Mouse (Mus musculus) CH12.LX (cell line): ENCODE results near the gene Asz1. TPM values are rescaled to one million over a fixed set of nuclear protein-coding genes. Genes with fewer than 3 reads are reported as not detected.

Experiments
- DNase-seq: peaks from one replicate; pipeline ENCODE4 v3.0.0-alpha.2; 2013; ENCODE audit errors: extremely low read depth
- H3K27ac ChIP-seq: 2 replicates; pipeline ENCODE4 v1.5.1; 2012; ENCODE audit warnings: low read depth, mild to moderate bottlenecking, control low read depth, moderate library complexity; ENCODE audit not compliant: insufficient read depth
- H3K27me3 ChIP-seq: replicated peaks from 2 replicates; pipeline ENCODE3; 2012; ENCODE audit warnings: inconsistent platforms
- H3K36me3 ChIP-seq, 2 experiments: replicated peaks in 1 of 2; 2 replicates each; pipeline versions ENCODE3 to v1.6.1; 2012; ENCODE audit warnings: inconsistent platforms in 1 of 2, low read length in 1 of 2, mild to moderate bottlenecking in 1 of 2, mixed read lengths in 1 of 2, moderate library complexity in 1 of 2; ENCODE audit not compliant: control insufficient read depth in 1 of 2, insufficient read depth in 1 of 2
- H3K4me1 ChIP-seq, 2 experiments: 2 replicates each; pipeline ENCODE4 v1.6.1; 2012; ENCODE audit warnings: inconsistent platforms in 1 of 2, moderate library complexity in 1 of 2; ENCODE audit not compliant: insufficient read depth in 2 of 2, control insufficient read depth in 1 of 2
- H3K4me2 ChIP-seq: 2 replicates; pipeline ENCODE4 v1.6.1; 2012; ENCODE audit warnings: low read depth, mild to moderate bottlenecking, control low read depth; ENCODE audit not compliant: poor library complexity, insufficient read depth, severe bottlenecking
- H3K4me3 ChIP-seq, 3 experiments: fragments of 150-350 bp in 1 of 3; sonication (generic) in 1 of 3; replicated peaks in 1 of 3; 2 replicates each; pipeline versions ENCODE3 to v1.5.1; 2011 to 2012; ENCODE audit warnings: low read depth in 2 of 3, low read length in 2 of 3, mild to moderate bottlenecking in 2 of 3, moderate library complexity in 2 of 3, control low read depth in 1 of 3, improper control_type of control experiment in 1 of 3, inconsistent platforms in 1 of 3, mixed read lengths in 1 of 3; ENCODE audit not compliant: poor library complexity in 1 of 3
- H3K79me2 ChIP-seq: replicated peaks from 2 replicates; pipeline ENCODE4 v1.6.1; 2012; ENCODE audit warnings: mild to moderate bottlenecking, moderate library complexity; ENCODE audit not compliant: control insufficient read depth, poor library complexity, insufficient read depth, severe bottlenecking; ENCODE audit errors: extremely low read depth
- H3K9ac ChIP-seq: 2 replicates; pipeline ENCODE4 v1.6.1; 2012; ENCODE audit warnings: low read depth, mild to moderate bottlenecking, control low read depth, moderate library complexity; ENCODE audit not compliant: insufficient read depth
- H3K9me3 ChIP-seq: replicated peaks from 2 replicates; pipeline ENCODE3; 2012; ENCODE audit warnings: low read length, inconsistent platforms, mixed read lengths
- GABPA ChIP-seq: IDR thresholded peaks from 2 replicates; pipeline ENCODE4 v1.6.1; 2012; ENCODE audit warnings: low read depth, low read length, improper control_type of control experiment, inconsistent platforms; ENCODE audit not compliant: insufficient replicate concordance
- JUND ChIP-seq: conservative IDR thresholded peaks from 2 replicates; pipeline ENCODE4 v1.6.1; 2011; ENCODE audit warnings: low read depth, low read length, improper control_type of control experiment
- KAT2A ChIP-seq: IDR thresholded peaks from 2 replicates; pipeline ENCODE4 v1.6.1; 2012; ENCODE audit warnings: low read length, improper control_type of control experiment, inconsistent platforms; ENCODE audit not compliant: insufficient replicate concordance
- MAZ ChIP-seq: IDR thresholded peaks from 2 replicates; pipeline ENCODE4 v1.6.1; 2012; ENCODE audit warnings: low read depth, mild to moderate bottlenecking, inconsistent platforms, low read length, improper control_type of control experiment, moderate library complexity
- MEF2A ChIP-seq: IDR thresholded peaks from 2 replicates; pipeline ENCODE4 v1.6.1; 2014; ENCODE audit warnings: low read depth, mild to moderate bottlenecking, inconsistent platforms, low read length, improper control_type of control experiment, borderline replicate concordance
- MXI1 ChIP-seq: IDR thresholded peaks from 2 replicates; pipeline ENCODE4 v1.6.1; 2011; ENCODE audit warnings: mild to moderate bottlenecking, low read depth, low read length, improper control_type of control experiment
- NELFE ChIP-seq: IDR thresholded peaks from 2 replicates; pipeline ENCODE4 v1.6.1; 2011; ENCODE audit warnings: low read depth, low read length, improper control_type of control experiment
- NRF1 ChIP-seq: IDR thresholded peaks from 2 replicates; pipeline ENCODE4 v1.6.1; 2014; ENCODE audit warnings: low read depth, mild to moderate bottlenecking, inconsistent platforms, low read length, improper control_type of control experiment, moderate library complexity
- PAX5 ChIP-seq: IDR thresholded peaks from 2 replicates; pipeline ENCODE4 v1.6.1; 2012; ENCODE audit warnings: low read length, inconsistent platforms, mixed read lengths
- POLR2AphosphoS2 ChIP-seq: IDR thresholded peaks from 2 replicates; pipeline ENCODE4 v1.6.1; 2011; ENCODE audit warnings: low read depth, low read length, improper control_type of control experiment
- RAD21 ChIP-seq: IDR thresholded peaks from 2 replicates; pipeline ENCODE4 v1.6.1; 2011; ENCODE audit warnings: low read depth, mild to moderate bottlenecking, low read length, improper control_type of control experiment, moderate library complexity
- TCF12 ChIP-seq: IDR thresholded peaks from 2 replicates; pipeline ENCODE4 v1.6.1; 2014; ENCODE audit warnings: low read depth, mild to moderate bottlenecking, inconsistent platforms, low read length, improper control_type of control experiment
- ZKSCAN1 ChIP-seq: IDR thresholded peaks from 2 replicates; pipeline ENCODE4 v1.6.1; 2012; ENCODE audit warnings: low read depth, inconsistent platforms, low read length, improper control_type of control experiment, borderline replicate concordance
- ZMIZ1 ChIP-seq: IDR thresholded peaks from 2 replicates; pipeline ENCODE4 v1.6.1; 2012; ENCODE audit warnings: low read depth, mild to moderate bottlenecking, inconsistent platforms, low read length, improper control_type of control experiment
- ZNF384 ChIP-seq: IDR thresholded peaks from 2 replicates; pipeline ENCODE4 v1.6.1; 2012; ENCODE audit warnings: low read depth, low read length, improper control_type of control experiment, inconsistent platforms
- dilution Hi-C: fragments of 300-500 bp; cut with MboI; formaldehyde crosslinking; loops from 2 replicates; pipeline ENCODE4 v1.14.3; 2020; ENCODE audit warnings: low sequenced_read_pairs; ENCODE audit not compliant: extremely low pct_unique_long_range_greater_than_20kb, extremely low pct_ligation_motif_present
- in situ Hi-C: fragments of 300-500 bp; cut with MboI; formaldehyde crosslinking; loops from 3 replicates; pipeline ENCODE4 v1.14.3; 2019; ENCODE audit warnings: low sequenced_read_pairs, low pct_ligation_motif_present, low pct_unique_long_range_greater_than_20kb, mixed read lengths
- polyA plus RNA-seq: library from polyadenylated mRNA; unstranded; fragments of >175 nt; gene quantifications from 2 replicates; pipeline ENCODE4 v1.2.1, GENCODE M21; 2012; ENCODE audit warnings: low read depth; ENCODE audit not compliant: insufficient read length
- total RNA-seq, 2 experiments: library from RNA; depleted of rRNA; stranded (reverse); fragments of 300-350 nt in 1 of 2; fragments of >200 nt in 1 of 2; gene quantifications; 2 replicates each; pipeline ENCODE4 v1.2.3; 2012 to 2014

Gene Asz1
- total and polyA plus RNA-seq, 3 experiments, result not detected

GRCm38 (mm10) chr6:18076986-18077385 is 31.9 kb downstream of the Asz1 start:
- TF ChIP-seq ZMIZ1, result no peak
- no peak for TF ChIP-seq MAZ
- TF ChIP-seq GABPA, result no peak
- TF ChIP-seq POLR2AphosphoS2, result no peak
- TF ChIP-seq PAX5, result no peak
- TF ChIP-seq MEF2A, result no peak
- TF ChIP-seq NRF1, result no peak
- TF ChIP-seq TCF12, result no peak
- H3K4me2 ChIP-seq, result no peak overlapping the region
- no peak overlapping the region for H3K27ac ChIP-seq
- no peaks in the 10 kb centered on the region for H3K9me3 ChIP-seq
- H3K27me3 ChIP-seq, result no peaks in the 10 kb centered on the region
- no peak for DNase-seq
- no peaks in the 10 kb centered on the region for H3K79me2 ChIP-seq
- H3K9ac ChIP-seq, result no peak overlapping the region
- dilution Hi-C loops (no loop called here), in situ Hi-C loops (loop anchor here (25.0 kb wide), 1 partner anchor 285 kb away; no protein-coding TSS in a partner anchor)
- no peaks in the 10 kb centered on the region for H3K4me1 ChIP-seq
- no peaks in the 10 kb centered on the region for H3K36me3 ChIP-seq
- no peak overlapping the region for H3K4me3 ChIP-seq

DNA sequence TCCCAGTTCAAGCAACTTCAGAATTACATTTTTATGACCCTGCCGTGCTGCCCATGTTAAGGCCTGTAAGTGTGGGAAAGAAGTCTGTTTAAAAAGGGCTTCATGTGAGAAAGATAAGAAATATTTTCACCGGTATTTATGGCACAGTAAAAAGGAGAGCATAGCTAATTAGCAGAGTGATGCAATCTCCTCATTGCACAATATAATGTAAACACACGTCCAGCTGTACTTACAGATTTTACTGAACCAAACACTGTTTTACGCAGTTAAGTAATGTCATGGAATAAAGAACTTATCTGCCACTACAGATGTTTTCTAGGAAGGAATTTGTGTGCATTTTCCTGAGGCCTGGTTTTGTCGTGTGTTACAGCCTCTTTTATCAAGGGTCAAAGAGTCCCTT is 32.3 kb downstream of the Asz1 start:
- Histone ChIP-seq H3K9ac (no peak overlapping the region), H3K4me2 (no peak overlapping the region), H3K36me3 (no peaks in the 10 kb centered on the region), H3K4me3 (no peak overlapping the region), H3K9me3 (no peaks in the 10 kb centered on the region), H3K27me3 (no peaks in the 10 kb centered on the region), H3K27ac (no peak overlapping the region)
- dilution Hi-C loops, result no loop called here
- in situ Hi-C loops, result loop anchor here (25.0 kb wide), 1 partner anchor 286 kb away; no protein-coding TSS in a partner anchor
- TF ChIP-seq ZKSCAN1 (no peak), NELFE (no peak), RAD21 (no peak), ZNF384 (no peak), MXI1 (no peak), KAT2A (no peak), JUND (no peak), GABPA (no peak)
- TF ChIP-seq, all 38 proteins: peak for 0
- no peaks in the 10 kb centered on the region for H3K79me2 ChIP-seq
- no peak for DNase-seq
- H3K4me1 ChIP-seq, result no peaks in the 10 kb centered on the region
